Mouse (Mus musculus) CH12.LX (cell line): Measurements from ENCODE around the gene Rgl2. TPM values are rescaled to one million over a fixed set of nuclear protein-coding genes. Genes with fewer than 3 reads are reported as not detected.

Source experiments
- DNase-seq: peaks from one replicate; pipeline ENCODE4 v3.0.0-alpha.2; 2013; ENCODE audit errors: extremely low read depth
- H3K27ac ChIP-seq: 2 replicates; pipeline ENCODE4 v1.5.1; 2012; ENCODE audit warnings: low read depth, mild to moderate bottlenecking, control low read depth, moderate library complexity; ENCODE audit not compliant: insufficient read depth
- H3K27me3 ChIP-seq: replicated peaks from 2 replicates; pipeline ENCODE3; 2012; ENCODE audit warnings: inconsistent platforms
- H3K36me3 ChIP-seq, 2 experiments: replicated peaks in 1 of 2; 2 replicates each; pipeline versions ENCODE3 to v1.6.1; 2012; ENCODE audit warnings: inconsistent platforms in 1 of 2, low read length in 1 of 2, mild to moderate bottlenecking in 1 of 2, mixed read lengths in 1 of 2, moderate library complexity in 1 of 2; ENCODE audit not compliant: control insufficient read depth in 1 of 2, insufficient read depth in 1 of 2
- H3K4me1 ChIP-seq, 2 experiments: 2 replicates each; pipeline ENCODE4 v1.6.1; 2012; ENCODE audit warnings: inconsistent platforms in 1 of 2, moderate library complexity in 1 of 2; ENCODE audit not compliant: insufficient read depth in 2 of 2, control insufficient read depth in 1 of 2
- H3K4me2 ChIP-seq: 2 replicates; pipeline ENCODE4 v1.6.1; 2012; ENCODE audit warnings: low read depth, mild to moderate bottlenecking, control low read depth; ENCODE audit not compliant: poor library complexity, insufficient read depth, severe bottlenecking
- H3K4me3 ChIP-seq, 3 experiments: fragments of 150-350 bp in 1 of 3; sonication (generic) in 1 of 3; replicated peaks in 1 of 3; 2 replicates each; pipeline versions ENCODE3 to v1.5.1; 2011 to 2012; ENCODE audit warnings: low read depth in 2 of 3, low read length in 2 of 3, mild to moderate bottlenecking in 2 of 3, moderate library complexity in 2 of 3, control low read depth in 1 of 3, improper control_type of control experiment in 1 of 3, inconsistent platforms in 1 of 3, mixed read lengths in 1 of 3; ENCODE audit not compliant: poor library complexity in 1 of 3
- H3K79me2 ChIP-seq: replicated peaks from 2 replicates; pipeline ENCODE4 v1.6.1; 2012; ENCODE audit warnings: mild to moderate bottlenecking, moderate library complexity; ENCODE audit not compliant: control insufficient read depth, poor library complexity, insufficient read depth, severe bottlenecking; ENCODE audit errors: extremely low read depth
- H3K9ac ChIP-seq: 2 replicates; pipeline ENCODE4 v1.6.1; 2012; ENCODE audit warnings: low read depth, mild to moderate bottlenecking, control low read depth, moderate library complexity; ENCODE audit not compliant: insufficient read depth
- H3K9me3 ChIP-seq: replicated peaks from 2 replicates; pipeline ENCODE3; 2012; ENCODE audit warnings: low read length, inconsistent platforms, mixed read lengths
- BHLHE40 ChIP-seq: IDR thresholded peaks from 2 replicates; pipeline ENCODE4 v1.6.1; 2011; ENCODE audit warnings: mild to moderate bottlenecking, low read depth, low read length, improper control_type of control experiment
- CHD1 ChIP-seq: IDR thresholded peaks from 2 replicates; pipeline ENCODE4 v1.6.1; 2012; ENCODE audit warnings: low read depth, low read length, improper control_type of control experiment, inconsistent platforms
- CHD2 ChIP-seq: IDR thresholded peaks from 2 replicates; pipeline ENCODE4 v1.6.1; 2011; ENCODE audit warnings: low read length, improper control_type of control experiment
- CTCF ChIP-seq, 2 experiments: IDR thresholded peaks in 1 of 2; conservative IDR thresholded peaks in 1 of 2; 2 replicates each; pipeline ENCODE4 v1.5.1; 2011 to 2012; ENCODE audit warnings: low read depth in 2 of 2, low read length in 2 of 2, improper control_type of control experiment in 1 of 2, inconsistent platforms in 1 of 2, mild to moderate bottlenecking in 1 of 2, moderate library complexity in 1 of 2
- E2F4 ChIP-seq: IDR thresholded peaks from 2 replicates; pipeline ENCODE4 v1.6.1; 2011; ENCODE audit warnings: low read depth, low read length, improper control_type of control experiment; ENCODE audit not compliant: insufficient replicate concordance
- ELF1 ChIP-seq: IDR thresholded peaks from 2 replicates; pipeline ENCODE4 v1.6.1; 2014; ENCODE audit warnings: low read depth, mild to moderate bottlenecking, inconsistent platforms, low read length, improper control_type of control experiment
- EP300 ChIP-seq: IDR thresholded peaks from 2 replicates; pipeline ENCODE4 v1.6.1; 2011; ENCODE audit warnings: low read length, improper control_type of control experiment
- ETS1 ChIP-seq: conservative IDR thresholded peaks from 2 replicates; pipeline ENCODE4 v1.6.1; 2012; ENCODE audit warnings: low read depth, mild to moderate bottlenecking, inconsistent platforms, low read length, improper control_type of control experiment, moderate library complexity
- GABPA ChIP-seq: IDR thresholded peaks from 2 replicates; pipeline ENCODE4 v1.6.1; 2012; ENCODE audit warnings: low read depth, low read length, improper control_type of control experiment, inconsistent platforms; ENCODE audit not compliant: insufficient replicate concordance
- HCFC1 ChIP-seq: IDR thresholded peaks from 2 replicates; pipeline ENCODE4 v1.6.1; 2012; ENCODE audit warnings: low read depth, mild to moderate bottlenecking, inconsistent platforms, low read length, improper control_type of control experiment
- IRF4 ChIP-seq: IDR thresholded peaks from 2 replicates; pipeline ENCODE4 v1.6.1; 2014; ENCODE audit warnings: low read depth, mild to moderate bottlenecking, inconsistent platforms, low read length, improper control_type of control experiment
- JUN ChIP-seq: IDR thresholded peaks from 2 replicates; pipeline ENCODE4 v1.6.1; 2011; ENCODE audit warnings: low read depth, mild to moderate bottlenecking, low read length, improper control_type of control experiment, moderate library complexity; ENCODE audit not compliant: insufficient read depth
- JUND ChIP-seq: conservative IDR thresholded peaks from 2 replicates; pipeline ENCODE4 v1.6.1; 2011; ENCODE audit warnings: low read depth, low read length, improper control_type of control experiment
- KAT2A ChIP-seq: IDR thresholded peaks from 2 replicates; pipeline ENCODE4 v1.6.1; 2012; ENCODE audit warnings: low read length, improper control_type of control experiment, inconsistent platforms; ENCODE audit not compliant: insufficient replicate concordance
- MAX ChIP-seq: IDR thresholded peaks from 2 replicates; pipeline ENCODE4 v1.6.1; 2011; ENCODE audit warnings: low read length, improper control_type of control experiment
- MAZ ChIP-seq: IDR thresholded peaks from 2 replicates; pipeline ENCODE4 v1.6.1; 2012; ENCODE audit warnings: low read depth, mild to moderate bottlenecking, inconsistent platforms, low read length, improper control_type of control experiment, moderate library complexity
- MEF2A ChIP-seq: IDR thresholded peaks from 2 replicates; pipeline ENCODE4 v1.6.1; 2014; ENCODE audit warnings: low read depth, mild to moderate bottlenecking, inconsistent platforms, low read length, improper control_type of control experiment, borderline replicate concordance
- MXI1 ChIP-seq: IDR thresholded peaks from 2 replicates; pipeline ENCODE4 v1.6.1; 2011; ENCODE audit warnings: mild to moderate bottlenecking, low read depth, low read length, improper control_type of control experiment
- MYC ChIP-seq: IDR thresholded peaks from 2 replicates; pipeline ENCODE4 v1.6.1; 2011; ENCODE audit warnings: low read depth, mild to moderate bottlenecking, improper control_type of control experiment, low read length
- NELFE ChIP-seq: IDR thresholded peaks from 2 replicates; pipeline ENCODE4 v1.6.1; 2011; ENCODE audit warnings: low read depth, low read length, improper control_type of control experiment
- NRF1 ChIP-seq: IDR thresholded peaks from 2 replicates; pipeline ENCODE4 v1.6.1; 2014; ENCODE audit warnings: low read depth, mild to moderate bottlenecking, inconsistent platforms, low read length, improper control_type of control experiment, moderate library complexity
- PAX5 ChIP-seq: IDR thresholded peaks from 2 replicates; pipeline ENCODE4 v1.6.1; 2012; ENCODE audit warnings: low read length, inconsistent platforms, mixed read lengths
- POLR2A ChIP-seq: IDR thresholded peaks from 2 replicates; pipeline ENCODE4 v1.6.1; 2011; ENCODE audit warnings: low read depth, mild to moderate bottlenecking, improper control_type of control experiment, low read length
- POLR2AphosphoS2 ChIP-seq: IDR thresholded peaks from 2 replicates; pipeline ENCODE4 v1.6.1; 2011; ENCODE audit warnings: low read depth, low read length, improper control_type of control experiment
- RAD21 ChIP-seq: IDR thresholded peaks from 2 replicates; pipeline ENCODE4 v1.6.1; 2011; ENCODE audit warnings: low read depth, mild to moderate bottlenecking, low read length, improper control_type of control experiment, moderate library complexity
- SIN3A ChIP-seq: IDR thresholded peaks from 2 replicates; pipeline ENCODE4 v1.6.1; 2012; ENCODE audit warnings: low read length, improper control_type of control experiment, inconsistent platforms
- TBP ChIP-seq: conservative IDR thresholded peaks from 2 replicates; pipeline ENCODE4 v1.6.1; 2011; ENCODE audit warnings: low read depth, low read length, improper control_type of control experiment
- TCF12 ChIP-seq: IDR thresholded peaks from 2 replicates; pipeline ENCODE4 v1.6.1; 2014; ENCODE audit warnings: low read depth, mild to moderate bottlenecking, inconsistent platforms, low read length, improper control_type of control experiment
- UBTF ChIP-seq: IDR thresholded peaks from 2 replicates; pipeline ENCODE4 v1.6.1; 2012; ENCODE audit warnings: low read depth, mild to moderate bottlenecking, inconsistent platforms, low read length, improper control_type of control experiment, moderate library complexity
- USF1 ChIP-seq: IDR thresholded peaks from 2 replicates; pipeline ENCODE4 v1.6.1; 2014; ENCODE audit warnings: low read depth, mild to moderate bottlenecking, inconsistent platforms, low read length, improper control_type of control experiment
- USF2 ChIP-seq: conservative IDR thresholded peaks from 2 replicates; pipeline ENCODE4 v1.6.1; 2011; ENCODE audit warnings: low read depth, low read length, improper control_type of control experiment
- ZC3H11A ChIP-seq: IDR thresholded peaks from 2 replicates; pipeline ENCODE4 v1.6.1; 2012; ENCODE audit warnings: low read depth, mild to moderate bottlenecking, inconsistent platforms, low read length, improper control_type of control experiment
- ZKSCAN1 ChIP-seq: IDR thresholded peaks from 2 replicates; pipeline ENCODE4 v1.6.1; 2012; ENCODE audit warnings: low read depth, inconsistent platforms, low read length, improper control_type of control experiment, borderline replicate concordance
- ZNF384 ChIP-seq: IDR thresholded peaks from 2 replicates; pipeline ENCODE4 v1.6.1; 2012; ENCODE audit warnings: low read depth, low read length, improper control_type of control experiment, inconsistent platforms
- dilution Hi-C: fragments of 300-500 bp; cut with MboI; formaldehyde crosslinking; loops from 2 replicates; pipeline ENCODE4 v1.14.3; 2020; ENCODE audit warnings: low sequenced_read_pairs; ENCODE audit not compliant: extremely low pct_unique_long_range_greater_than_20kb, extremely low pct_ligation_motif_present
- in situ Hi-C: fragments of 300-500 bp; cut with MboI; formaldehyde crosslinking; loops from 3 replicates; pipeline ENCODE4 v1.14.3; 2019; ENCODE audit warnings: low sequenced_read_pairs, low pct_ligation_motif_present, low pct_unique_long_range_greater_than_20kb, mixed read lengths
- polyA plus RNA-seq: library from polyadenylated mRNA; unstranded; fragments of >175 nt; gene quantifications from 2 replicates; pipeline ENCODE4 v1.2.1, GENCODE M21; 2012; ENCODE audit warnings: low read depth; ENCODE audit not compliant: insufficient read length
- total RNA-seq, 2 experiments: library from RNA; depleted of rRNA; stranded (reverse); fragments of 300-350 nt in 1 of 2; fragments of >200 nt in 1 of 2; gene quantifications; 2 replicates each; pipeline ENCODE4 v1.2.3; 2012 to 2014

The Rgl2 gene
- total and polyA plus RNA-seq, 3 experiments: 20.1 to 29.1 (median 25.6) TPM

DNA sequence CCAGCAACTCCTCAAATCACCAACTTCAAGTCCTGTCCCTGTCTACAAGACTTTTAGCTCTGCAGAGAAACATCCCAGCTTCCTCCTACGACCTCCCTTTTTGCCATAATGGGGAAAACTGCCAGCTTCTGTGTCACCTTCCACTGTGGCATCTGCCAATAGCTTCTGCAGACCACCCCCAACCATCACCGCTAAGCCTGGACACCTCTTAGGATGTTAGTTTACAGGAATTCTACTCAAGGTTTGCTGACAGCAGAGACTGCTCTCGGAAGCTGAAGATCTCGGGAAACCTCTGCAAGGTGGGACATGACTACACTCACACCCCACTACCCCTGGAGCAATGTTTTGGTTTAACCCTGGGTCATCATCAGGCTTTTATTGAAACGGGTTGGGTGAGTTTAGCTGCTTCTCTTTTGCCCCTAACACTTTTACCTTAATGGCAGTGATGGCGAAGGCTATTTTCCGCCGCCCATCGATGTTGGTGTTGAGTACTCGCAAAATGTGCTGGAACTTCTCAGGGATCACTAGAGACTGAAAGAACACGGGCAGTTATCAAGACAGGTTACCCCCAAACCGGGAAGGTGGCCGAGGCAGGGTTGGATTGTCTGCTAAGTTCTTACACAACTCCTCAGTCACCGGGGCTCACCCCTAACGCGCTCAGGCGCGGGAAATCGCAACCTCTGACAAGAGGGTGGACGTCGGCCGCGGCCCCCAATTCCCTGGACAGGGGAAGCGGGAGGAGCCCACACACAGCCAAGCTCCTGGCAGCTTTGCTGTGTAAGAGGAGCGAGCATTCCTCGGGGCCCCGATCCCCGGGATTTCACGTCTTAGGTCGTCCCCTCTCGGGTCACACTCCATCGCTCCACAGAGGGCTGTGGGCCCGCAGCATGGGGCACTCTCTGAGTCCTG, 25.6 kb downstream of the Rgl2 start (continued):
- no peak for TF ChIP-seq TCF12
- peak; percentile 16; the same call in 1 of the 2 replicates for TF ChIP-seq POLR2A

DNA sequence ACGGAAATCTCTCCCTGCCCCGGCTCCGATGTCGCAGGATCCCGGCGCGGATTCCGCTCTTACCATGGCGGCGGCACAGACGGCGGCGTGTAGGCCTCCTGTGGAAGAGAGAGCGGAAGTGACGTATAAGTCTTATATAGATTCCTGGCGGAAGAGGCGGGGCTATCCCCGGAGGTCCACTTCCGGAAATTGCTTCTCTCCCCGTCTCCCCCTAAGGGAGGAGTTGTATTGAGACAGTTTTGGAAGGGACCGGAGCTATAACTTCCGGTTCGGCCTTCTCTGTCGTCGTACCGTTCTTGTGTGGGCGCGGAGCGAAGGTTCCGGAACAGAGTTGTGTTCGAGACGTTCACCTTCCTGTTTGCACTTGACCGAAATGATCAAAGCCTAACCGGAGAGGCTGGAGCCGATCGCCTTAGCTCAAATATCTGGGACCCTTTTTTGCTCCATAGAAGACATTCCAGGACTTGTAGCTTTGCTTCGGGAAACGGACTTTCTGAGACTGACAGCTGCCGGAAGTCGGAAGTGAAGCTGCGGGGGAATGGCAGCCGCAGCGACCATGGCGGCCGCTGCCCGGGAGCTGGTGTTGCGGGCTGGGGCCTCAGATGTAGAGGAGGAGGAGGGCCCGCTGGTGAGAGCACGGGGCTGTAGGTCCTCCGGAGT, 26.3 kb downstream of the Rgl2 start, which contains the start of the genes Vps52 and Rps18:
Gene Vps52 (plus strand): TSS at position 258 of the 660 bp plus-strand sequence.
Gene Rps18 (minus strand): TSS at position 447 of the 660 bp plus-strand sequence.
- in situ Hi-C loops (no loop called here), dilution Hi-C loops (no loop called here)
- peak within 1 kb of the TSS; percentile 99 for H3K9ac ChIP-seq
- peaks cover 10 to 36% of the 10 kb centered on the region in 2 experiments for H3K4me1 ChIP-seq
- peak within 1 kb of the TSS; percentile 91 to 99 (median 96) for H3K4me3 ChIP-seq
- peaks cover 53 to 65% of the 10 kb centered on the region in 2 experiments for H3K36me3 ChIP-seq
- DNase-seq: peak; percentile 96
- peak within 1 kb of the TSS; percentile 60 for H3K27ac ChIP-seq
- peaks cover 29% of the 10 kb centered on the region for H3K79me2 ChIP-seq
- no peaks in the 10 kb centered on the region for H3K27me3 ChIP-seq
- no peaks in the 10 kb centered on the region for H3K9me3 ChIP-seq
- peak within 1 kb of the TSS; percentile 97 for H3K4me2 ChIP-seq
- TF ChIP-seq IRF4 (peak; percentile 75), ZKSCAN1 (no peak), MAX (peak; percentile 92), CTCF (conservative IDR thresholded peaks at IDR 0.05 in 1 of 2, IDR thresholded peaks at IDR 0.05 in 1 of 2; ENCODE audit: low read depth in 2 of 2, low read length in 2 of 2) (no peak), GABPA (no peak), MEF2A (no peak), MAZ (peak; percentile 98), ETS1 (no peak), ZC3H11A (no peak), NRF1 (peak; percentile 38), MYC (peak; percentile 97), POLR2AphosphoS2 (peak; percentile 95), USF1 (no peak), SIN3A (peak; percentile 80; the same call in 1 of the 2 replicates), ZNF384 (no peak), JUND (no peak), EP300 (no peak), NELFE (peak; percentile 95), TBP (peak; percentile 95), PAX5 (no peak), ELF1 (peak; percentile 93), RAD21 (no peak), HCFC1 (peak; percentile 94), JUN (no peak), MXI1 (peak; percentile 77), USF2 (no peak), TCF12 (peak; percentile 90), CHD1 (no peak), POLR2A (peak; percentile 84), CHD2 (no peak), KAT2A (peak; percentile 91; the same call in 1 of the 2 replicates), BHLHE40 (no peak), E2F4 (no peak), UBTF (no peak)
